Mouse (Mus musculus) heart, embryonic 16.5 days (tissue): ENCODE results near the gene Itgal. TPM values are rescaled to one million over a fixed set of nuclear protein-coding genes. Genes with fewer than 3 reads are reported as not detected.
"Not testable (repeated sequence)": the region's sequence is repeated elsewhere in the genome, so short reads cannot be mapped to it uniquely, and the experiment has no call there.

Experiments
- ATAC-seq: fragments of 200-750 bp; cut with Nextera tagmentation; replicated peaks from 2 replicates; pipeline ENCODE4 v1.8.0; 2017; ENCODE audit warnings: moderate number of reproducible peaks; ENCODE audit not compliant: insufficient read depth, low FRiP score; ENCODE audit errors: extremely low read depth
- H3K27ac ChIP-seq: fragments of 300-500 bp; sonication (generic); 2 replicates; pipeline ENCODE4 v1.5.1; 2014; ENCODE audit warnings: mild to moderate bottlenecking, low read length, control low read depth, moderate library complexity
- H3K27me3 ChIP-seq: fragments of 300-500 bp; sonication (generic); 2 replicates; pipeline ENCODE4 v1.6.1; 2014; ENCODE audit warnings: low read length, mixed read lengths; ENCODE audit not compliant: control insufficient read depth, insufficient read depth
- H3K36me3 ChIP-seq: fragments of 300-500 bp; sonication (generic); 2 replicates; pipeline ENCODE4 v1.6.1; 2014; ENCODE audit not compliant: control insufficient read depth, insufficient read depth
- H3K4me1 ChIP-seq: fragments of 300-500 bp; sonication (generic); 2 replicates; pipeline ENCODE4 v1.6.1; 2014; ENCODE audit warnings: low read length, mixed read lengths; ENCODE audit not compliant: control insufficient read depth, insufficient read depth
- H3K4me2 ChIP-seq: fragments of 300-500 bp; sonication (generic); 2 replicates; pipeline ENCODE4 v1.6.1; 2014; ENCODE audit warnings: low read depth, mild to moderate bottlenecking, control low read depth, low read length
- H3K4me3 ChIP-seq: fragments of 300-500 bp; sonication (generic); 2 replicates; pipeline ENCODE4 v1.5.1; 2014; ENCODE audit warnings: mild to moderate bottlenecking, control low read depth, low read length
- H3K9ac ChIP-seq: fragments of 300-500 bp; sonication (generic); 2 replicates; pipeline ENCODE4 v1.6.1; 2014; ENCODE audit warnings: low read length, control low read depth
- H3K9me3 ChIP-seq: fragments of 300-500 bp; sonication (generic); replicated peaks from 2 replicates; pipeline ENCODE4 v1.6.1; 2016; ENCODE audit warnings: low read length; ENCODE audit not compliant: control insufficient read depth
- WGBS: fragments of 180-500 bp; shearing (Covaris S2); extraction: QIAGEN DNeasy Blood & Tissue Kit; methylation state at CpG from one replicate; pipeline ENCODE4 v1.1.7; 2014; 5-methylcytosine and 5-hydroxymethylcytosine counted together
- polyA plus RNA-seq: library from polyadenylated mRNA; unstranded; fragments of >200 nt; fragmentation: Nextera tagmentation; extraction: Ambion mirVana; gene quantifications from 2 replicates; pipeline ENCODE4 v1.2.1, GENCODE M21; 2015

Itgal gene
- polyA plus RNA-seq, 1 experiment from 2014 or later: 8.1 TPM

GRCm38 (mm10) chr7:127341861-127342260, 45.8 kb downstream of the Itgal start:
- H3K4me3 ChIP-seq, H3K27me3 ChIP-seq, ATAC-seq, H3K4me2 ChIP-seq, H3K9me3 ChIP-seq, H3K27ac ChIP-seq, H3K9ac ChIP-seq: not testable (repeated sequence)
- WGBS: 95% methylated on average over 6 of the region's 6 CpGs
- peaks cover 22% of the 10 kb centered on the region for H3K4me1 ChIP-seq
- peaks cover 15% of the 10 kb centered on the region for H3K36me3 ChIP-seq

GRCm38 (mm10) chr7:127342332-127342731, 46.3 kb downstream of the Itgal start:
- Histone ChIP-seq H3K4me1 (peaks cover 23% of the 10 kb centered on the region), H3K27me3 (no peaks in the 10 kb centered on the region), H3K4me3 (no peak overlapping the region), H3K4me2 (no peak overlapping the region), H3K27ac (peak overlapping the region; percentile 25; the same call in 1 of the 2 replicates), H3K36me3 (peaks cover 15% of the 10 kb centered on the region), H3K9me3 (no peaks in the 10 kb centered on the region), H3K9ac (no peak overlapping the region)
- 52% methylated on average over 4 of the region's 4 CpGs for WGBS
- no peak for ATAC-seq

- Histone ChIP-seq H3K4me3 (no peak overlapping the region), H3K9ac (no peak overlapping the region), H3K27me3 (no peaks in the 10 kb centered on the region), H3K36me3 (peaks cover 15% of the 10 kb centered on the region), H3K9me3 (no peaks in the 10 kb centered on the region), H3K4me1 (peaks cover 21% of the 10 kb centered on the region), H3K27ac (peak overlapping the region; percentile 25; the same call in 1 of the 2 replicates), H3K4me2 (peak overlapping the region; percentile 10; the same call in 1 of the 2 replicates)
- 87% methylated on average over 7 of the region's 7 CpGs for WGBS
- ATAC-seq: no peak
These were observed 46.8 kb downstream of the Itgal start for GRCm38 (mm10) chr7:127342888-127343287.

GRCm38 (mm10) chr7:127343351-127344019, 47.4 kb downstream of the Itgal start:
- H3K27me3 ChIP-seq: no peaks in the 10 kb centered on the region
- no peak overlapping the region for H3K27ac ChIP-seq
- no peak overlapping the region for H3K4me2 ChIP-seq
- WGBS: 90% methylated on average over 38 of the region's 38 CpGs
- no peak for ATAC-seq
- peaks cover 20% of the 10 kb centered on the region for H3K4me1 ChIP-seq
- no peak overlapping the region for H3K4me3 ChIP-seq
- peaks cover 15% of the 10 kb centered on the region for H3K36me3 ChIP-seq
- no peak overlapping the region for H3K9ac ChIP-seq
- H3K9me3 ChIP-seq: no peaks in the 10 kb centered on the region

- WGBS: 84% methylated on average over 8 of the region's 8 CpGs
- peaks cover 20% of the 10 kb centered on the region for H3K4me1 ChIP-seq
- peak overlapping the region; percentile 89 for H3K4me2 ChIP-seq
These were observed 48.3 kb downstream of the Itgal start for GRCm38 (mm10) chr7:127344371-127344770.

GRCm38 (mm10) chr7:127345092-127345491, 49.0 kb downstream of the Itgal start:
- H3K4me3 ChIP-seq: peak overlapping the region; percentile 91

More at GRCm38 (mm10) chr7:127344371-127344770, 48.3 kb downstream of the Itgal start:
- peak overlapping the region; percentile 91 for H3K4me3 ChIP-seq
- H3K36me3 ChIP-seq: peaks cover 15% of the 10 kb centered on the region
- H3K9ac ChIP-seq: peak overlapping the region; percentile 99
- no peaks in the 10 kb centered on the region for H3K27me3 ChIP-seq
- H3K9me3 ChIP-seq: no peaks in the 10 kb centered on the region
- no peak overlapping the region; the same call in 1 of the 2 replicates for H3K27ac ChIP-seq
- no peak for ATAC-seq

GRCm38 (mm10) chr7:127345512-127346325, 49.7 kb downstream of the Itgal start, which contains the start of gene Zfp768:
Gene Zfp768, minus strand, starts transcription at chr7:127345589.
- Histone ChIP-seq H3K9ac (peak within 1 kb of the TSS; percentile 99), H3K4me1 (peaks cover 20% of the 10 kb centered on the region), H3K4me3 (peak within 1 kb of the TSS; percentile 91), H3K36me3 (peaks cover 15% of the 10 kb centered on the region), H3K4me2 (peak within 1 kb of the TSS; percentile 89), H3K9me3 (no peaks in the 10 kb centered on the region), H3K27me3 (no peaks in the 10 kb centered on the region), H3K27ac (peak within 1 kb of the TSS; percentile 97)
- ATAC-seq: peak; percentile 93
- WGBS: under 1% methylated on average over 51 of the region's 76 CpGs

More at GRCm38 (mm10) chr7:127345092-127345491, 49.0 kb downstream of the Itgal start:
- peak overlapping the region; percentile 99 for H3K9ac ChIP-seq
- peaks cover 20% of the 10 kb centered on the region for H3K4me1 ChIP-seq
- H3K27ac ChIP-seq: peak overlapping the region; percentile 97
- peak; percentile 32 for ATAC-seq
- H3K36me3 ChIP-seq: peaks cover 15% of the 10 kb centered on the region
- H3K4me2 ChIP-seq: peak overlapping the region; percentile 89
- H3K27me3 ChIP-seq: no peaks in the 10 kb centered on the region
- under 1% methylated on average over 41 of the region's 42 CpGs for WGBS
- H3K9me3 ChIP-seq: no peaks in the 10 kb centered on the region

GRCm38 (mm10) chr7:127346676-127347075, 50.6 kb downstream of the Itgal start:
- peak overlapping the region; percentile 91 for H3K4me3 ChIP-seq
- H3K9ac ChIP-seq: no peak overlapping the region
- H3K27me3 ChIP-seq: no peaks in the 10 kb centered on the region
- peaks cover 20% of the 10 kb centered on the region for H3K4me1 ChIP-seq
- H3K4me2 ChIP-seq: peak overlapping the region; percentile 89
- 12% methylated on average over 8 of the region's 8 CpGs for WGBS
- H3K36me3 ChIP-seq: peaks cover 13% of the 10 kb centered on the region
- H3K27ac ChIP-seq: peak overlapping the region; percentile 97
- no peaks in the 10 kb centered on the region for H3K9me3 ChIP-seq
- ATAC-seq: no peak
